Mouse (Mus musculus) heart, postnatal 0 days (tissue): ENCODE data around the gene Scarb2.

ENCODE experiments used
- CTCF ChIP-seq: IDR thresholded peaks from 2 replicates; pipeline ENCODE4 v1.5.1; 2016; ENCODE audit warnings: antibody characterized with exemption, control low read depth, low read depth
- EP300 ChIP-seq: IDR thresholded peaks from 2 replicates; pipeline ENCODE4 v1.6.1; 2016; ENCODE audit warnings: antibody characterized with exemption, low read depth

DNA sequence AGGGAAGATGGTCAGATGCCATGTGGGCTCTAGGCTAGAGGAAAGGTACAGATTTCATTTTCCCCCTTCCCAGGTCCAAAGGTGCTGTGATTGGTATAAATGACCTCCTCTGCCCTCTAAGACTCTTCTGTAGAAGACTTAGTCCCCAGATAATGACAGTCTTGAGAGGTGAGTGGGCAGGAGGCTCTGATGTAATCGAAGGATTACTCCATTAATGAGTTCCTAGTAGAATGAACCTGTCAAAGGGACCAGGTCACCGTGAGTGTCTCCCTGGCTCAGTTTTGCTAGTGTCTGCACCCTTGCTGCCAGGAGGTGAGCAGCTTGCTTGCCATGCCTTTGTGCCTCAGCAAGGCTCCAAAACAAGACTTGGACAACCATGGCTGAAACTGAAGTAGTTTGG is 46.0 kb upstream of the Scarb2 start:
- TF ChIP-seq CTCF, result no peak
- TF ChIP-seq EP300, result no peak
